Mouse (Mus musculus): ENCODE measurements at regions not wholly inside any gene's neighbourhood (a gene's known extent, or its start where the extent isn't known, plus 50 kb on each side); places are given as distances from the start of the nearest gene placed in this dataset.

DNA sequence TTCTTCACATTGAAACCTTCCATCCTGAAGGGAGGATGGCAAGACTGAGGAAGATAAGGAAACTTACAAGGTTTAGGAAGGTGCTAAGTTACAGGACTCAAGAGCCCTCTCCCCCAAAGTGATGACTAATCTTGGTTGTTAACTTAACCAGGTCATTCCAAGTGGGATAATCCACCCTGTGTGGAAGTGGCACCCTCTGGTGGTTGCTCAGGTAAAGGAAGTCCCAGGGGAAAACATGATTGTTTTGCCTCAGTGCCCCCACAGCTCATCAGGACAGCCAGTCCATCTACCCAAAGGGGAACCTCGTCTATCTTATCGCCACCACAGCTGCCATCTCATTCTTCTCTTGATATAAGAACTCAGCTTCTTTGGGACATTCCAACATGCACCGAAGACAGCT lies 244.6 kb upstream of the Npvf start:
- WGBS (ENCODE audit: insufficient replicate concordance), result 68% methylated on average over 3 of the region's 3 CpGs

DNA sequence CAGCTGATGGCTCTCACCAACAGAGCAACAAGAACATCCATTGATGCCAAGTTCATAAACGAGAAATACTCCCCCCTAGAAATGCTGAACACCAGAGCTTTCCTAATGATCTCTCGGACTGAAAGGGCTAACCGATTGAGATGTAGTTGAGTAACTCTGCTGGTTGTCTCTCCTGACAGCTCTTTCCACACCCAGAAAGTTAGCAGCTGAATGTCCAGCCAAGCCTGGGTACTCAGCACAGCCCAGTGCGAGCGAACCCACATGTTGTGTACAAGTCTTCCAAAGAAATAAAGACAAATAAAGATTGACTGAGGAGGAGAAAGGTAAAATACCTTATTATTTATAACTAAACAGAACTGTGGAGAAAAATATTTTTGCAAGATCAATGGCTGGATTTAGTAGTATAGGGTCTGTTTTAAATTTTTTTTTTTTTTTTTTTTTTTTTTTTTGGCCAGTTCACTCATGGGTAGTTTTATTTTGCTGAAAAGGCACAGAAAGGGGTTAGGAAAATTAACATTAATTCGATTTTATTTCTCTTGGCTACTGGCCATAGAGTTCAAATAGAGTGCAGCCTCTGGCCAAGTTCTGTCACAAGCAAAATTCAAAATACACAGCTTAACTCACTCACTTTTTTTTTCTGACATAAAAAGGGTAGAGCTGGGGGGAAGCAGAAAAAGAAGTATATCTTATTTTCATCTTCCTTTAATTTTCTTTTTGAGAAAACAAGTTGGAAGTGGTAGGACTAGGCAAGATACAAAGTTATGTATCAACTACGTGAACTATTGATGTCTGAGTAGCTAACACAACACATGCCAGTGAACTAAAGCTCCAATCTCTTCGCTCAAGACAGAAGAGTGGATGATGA lies 261.2 kb upstream of the Npvf start:
- no peak overlapping the region for H3K4me2 ChIP-seq
- no peaks in the 10 kb centered on the region for H3K4me1 ChIP-seq
- no peak for ATAC-seq
- H3K27ac ChIP-seq, result no peak overlapping the region
- whole genome bisulfite sequencing (ENCODE audit: insufficient replicate concordance), result 64% methylated on average over 8 of the region's 8 CpGs
- no peaks in the 10 kb centered on the region; the same call in 1 of the 2 replicates for H3K27me3 ChIP-seq (replicated peaks)
- H3K9me3 ChIP-seq (replicated peaks), result no peaks in the 10 kb centered on the region
- no peak overlapping the region for H3K9ac ChIP-seq
- H3K4me3 ChIP-seq, result no peak overlapping the region
- H3K36me3 ChIP-seq, result no peaks in the 10 kb centered on the region

More for the DNA sequence above, 244.6 kb upstream of the Npvf start:
- H3K4me2 ChIP-seq, result no peak overlapping the region
- H3K27ac ChIP-seq, result no peak overlapping the region
- ATAC-seq, result no peak
- H3K4me1 ChIP-seq, result no peaks in the 10 kb centered on the region
- no peaks in the 10 kb centered on the region for H3K36me3 ChIP-seq
- H3K9ac ChIP-seq, result no peak overlapping the region
- no peaks in the 10 kb centered on the region for H3K9me3 ChIP-seq (replicated peaks)
- peaks cover 16% of the 10 kb centered on the region for H3K27me3 ChIP-seq (replicated peaks)
- H3K4me3 ChIP-seq, result no peak overlapping the region

DNA sequence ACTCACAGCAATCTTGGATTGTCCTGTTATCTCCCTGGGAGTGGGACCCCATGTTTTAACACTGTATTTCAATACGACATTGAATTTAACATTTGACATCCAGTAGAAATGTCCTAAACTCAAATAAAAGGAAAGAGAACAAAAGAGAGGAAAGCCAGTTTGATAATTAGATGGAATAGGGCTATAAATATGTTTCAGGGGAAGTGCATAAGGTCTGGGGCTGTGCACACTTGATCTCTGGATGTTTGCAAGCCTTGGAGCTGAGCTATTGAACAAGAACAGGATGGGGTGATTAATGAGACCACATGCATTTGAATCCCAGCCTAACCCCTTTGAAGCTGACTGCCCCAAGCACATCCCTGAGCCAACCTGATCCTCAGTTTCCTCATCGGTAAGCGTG lies 264.0 kb upstream of the Npvf start:
- H3K27ac ChIP-seq, result no peak overlapping the region
- no peaks in the 10 kb centered on the region; the same call in 1 of the 2 replicates for H3K27me3 ChIP-seq (replicated peaks)
- WGBS (ENCODE audit: insufficient replicate concordance), result 51% methylated on average over 3 of the region's 3 CpGs
- H3K4me1 ChIP-seq, result no peaks in the 10 kb centered on the region
- H3K9ac ChIP-seq, result no peak overlapping the region
- H3K4me3 ChIP-seq, result no peak overlapping the region
- H3K9me3 ChIP-seq (replicated peaks), result no peaks in the 10 kb centered on the region
- ATAC-seq, result no peak
- no peaks in the 10 kb centered on the region for H3K36me3 ChIP-seq
- no peak overlapping the region for H3K4me2 ChIP-seq

DNA sequence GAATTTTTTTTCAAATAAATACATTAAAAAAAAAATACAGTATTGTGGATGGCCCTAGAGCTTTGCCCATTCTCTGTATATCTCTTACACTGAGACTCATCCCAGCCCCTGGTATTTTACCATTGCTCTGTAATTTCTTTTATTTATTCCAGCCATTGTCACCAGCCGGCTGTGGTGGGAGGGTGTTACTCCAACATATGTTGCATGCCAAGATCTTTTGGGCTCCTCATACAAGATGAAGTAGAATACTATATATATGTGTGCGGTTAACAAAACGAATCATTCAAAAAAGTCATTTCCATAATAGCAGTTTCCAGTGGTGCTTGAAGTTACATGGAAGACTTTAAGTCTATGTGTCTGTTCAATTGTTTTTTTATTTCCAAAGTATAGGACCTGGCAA lies 268.0 kb upstream of the Npvf start:
- H3K4me3 ChIP-seq, result no peak overlapping the region
- H3K9me3 ChIP-seq (replicated peaks), result 0 out of 2 replicates have a peak, but pooled peaks cover 4% of the 10 kb centered on the region
- no peak overlapping the region for H3K9ac ChIP-seq
- H3K4me2 ChIP-seq, result no peak overlapping the region
- H3K36me3 ChIP-seq, result no peaks in the 10 kb centered on the region
- H3K4me1 ChIP-seq, result no peaks in the 10 kb centered on the region
- no peak overlapping the region for H3K27ac ChIP-seq
- no peaks in the 10 kb centered on the region for H3K27me3 ChIP-seq (replicated peaks)
- 76% methylated on average over 3 of the region's 3 CpGs for WGBS (ENCODE audit: insufficient replicate concordance)
- ATAC-seq, result no peak

DNA sequence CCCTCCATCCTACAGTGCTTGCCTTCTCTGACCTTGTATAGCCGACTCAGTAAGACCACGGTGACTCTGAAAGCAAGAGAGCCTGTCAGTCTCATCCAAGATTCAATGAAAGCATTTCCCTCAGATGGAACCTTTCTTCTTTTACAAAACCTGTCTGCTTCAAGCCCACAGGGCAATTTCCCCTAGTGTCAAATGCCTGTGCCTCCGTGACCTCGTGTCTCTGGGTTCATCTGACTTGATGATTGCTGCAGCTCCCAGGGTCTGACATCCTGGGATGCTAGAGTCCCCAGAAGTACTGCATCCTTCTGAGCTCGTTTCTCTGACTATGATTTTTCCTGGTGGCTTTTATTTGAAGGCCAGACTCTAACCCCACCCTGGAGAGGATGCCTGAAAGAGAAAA lies 270.3 kb upstream of the Npvf start:
- WGBS (ENCODE audit: insufficient replicate concordance), result 51% methylated on average over 5 of the region's 5 CpGs
- Histone ChIP-seq H3K9me3 (replicated peaks) (0 out of 2 replicates have a peak, but pooled peaks cover 4% of the 10 kb centered on the region), H3K36me3 (no peaks in the 10 kb centered on the region), H3K27me3 (replicated peaks) (0 out of 2 replicates have a peak, but pooled peaks cover 8% of the 10 kb centered on the region), H3K4me3 (no peak overlapping the region), H3K4me1 (no peaks in the 10 kb centered on the region), H3K4me2 (no peak overlapping the region), H3K9ac (no peak overlapping the region), H3K27ac (no peak overlapping the region)
- no peak for ATAC-seq

DNA sequence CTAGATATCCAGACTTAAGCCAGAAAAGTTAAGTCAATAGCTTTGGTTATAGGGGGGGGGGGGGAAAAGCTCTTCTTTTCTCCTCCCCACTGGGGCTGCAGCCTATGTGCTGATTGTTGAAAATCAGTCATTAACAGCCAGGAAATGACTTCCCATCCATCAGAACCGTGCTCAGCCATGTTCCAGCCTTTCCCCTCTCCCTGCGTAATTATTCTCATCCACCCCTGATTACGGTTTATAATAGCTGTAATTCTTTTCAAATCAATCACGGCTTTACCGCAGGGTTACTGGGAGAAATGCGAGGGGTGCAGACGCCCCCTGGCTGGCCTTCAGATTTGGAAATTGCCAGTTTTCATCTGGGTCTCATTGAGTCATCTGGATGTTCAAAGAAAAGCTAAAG lies 270.8 kb upstream of the Npvf start:
- H3K4me1 ChIP-seq, result no peaks in the 10 kb centered on the region
- no peak overlapping the region for H3K9ac ChIP-seq
- no peak overlapping the region for H3K4me2 ChIP-seq
- H3K36me3 ChIP-seq, result no peaks in the 10 kb centered on the region
- no peak overlapping the region for H3K27ac ChIP-seq
- 59% methylated on average over 7 of the region's 7 CpGs for WGBS (ENCODE audit: insufficient replicate concordance)
- H3K4me3 ChIP-seq, result no peak overlapping the region
- no peak for ATAC-seq
- 0 out of 2 replicates have a peak, but pooled peaks cover 8% of the 10 kb centered on the region for H3K27me3 ChIP-seq (replicated peaks)
- 0 out of 2 replicates have a peak, but pooled peaks cover 4% of the 10 kb centered on the region for H3K9me3 ChIP-seq (replicated peaks)

DNA sequence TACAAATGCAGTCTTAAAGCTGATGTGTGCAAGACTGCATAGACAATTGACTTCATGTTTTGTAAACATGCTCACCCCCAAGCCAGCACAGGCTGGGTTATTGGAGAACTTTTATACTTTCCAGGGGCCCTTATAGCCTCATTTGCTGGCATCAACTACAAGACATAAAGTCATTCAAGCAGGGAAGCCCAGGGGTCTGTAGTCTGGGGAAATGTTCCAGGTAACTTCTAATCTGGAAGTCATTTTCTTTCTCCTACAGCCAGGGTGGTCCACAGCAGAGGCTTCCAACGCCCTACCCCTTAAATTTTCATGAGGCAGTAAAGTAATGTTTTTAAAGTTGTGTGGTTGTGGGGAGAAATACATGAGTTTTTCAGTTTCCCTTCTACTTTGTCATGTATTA lies 272.1 kb upstream of the Npvf start:
- Histone ChIP-seq H3K4me1 (no peaks in the 10 kb centered on the region), H3K27me3 (replicated peaks) (0 out of 2 replicates have a peak, but pooled peaks cover 8% of the 10 kb centered on the region), H3K9me3 (replicated peaks) (0 out of 2 replicates have a peak, but pooled peaks cover 4% of the 10 kb centered on the region), H3K9ac (no peak overlapping the region), H3K4me2 (no peak overlapping the region), H3K4me3 (no peak overlapping the region), H3K36me3 (no peaks in the 10 kb centered on the region), H3K27ac (no peak overlapping the region)
- no peak for ATAC-seq
- 44% methylated on average over 1 of the region's 1 CpGs for WGBS (ENCODE audit: insufficient replicate concordance)

DNA sequence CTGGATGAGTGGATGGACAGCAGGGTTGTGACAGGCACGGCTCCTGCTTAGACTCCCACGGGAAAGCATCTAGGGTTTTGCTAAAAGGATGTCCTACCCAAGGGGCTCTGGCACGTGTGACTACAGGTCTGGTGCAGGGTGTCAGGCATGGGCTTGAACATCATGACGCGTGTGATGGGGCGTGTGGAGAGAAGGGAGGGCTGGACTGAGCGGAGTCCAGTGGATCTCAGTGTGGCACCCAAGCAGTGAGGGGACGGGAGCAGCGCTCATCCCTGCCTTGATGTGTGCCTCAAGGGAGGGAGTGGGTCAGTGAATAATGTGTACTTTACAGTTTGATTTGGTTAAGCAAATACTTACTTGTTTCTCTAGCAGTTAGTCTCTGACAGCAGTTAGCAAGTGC lies 275.3 kb upstream of the Npvf start:
- no peak for ATAC-seq
- Histone ChIP-seq H3K9ac (no peak overlapping the region), H3K36me3 (no peaks in the 10 kb centered on the region), H3K27me3 (replicated peaks) (peaks cover 18% of the 10 kb centered on the region; the same call in 1 of the 2 replicates), H3K4me1 (no peaks in the 10 kb centered on the region), H3K27ac (no peak overlapping the region), H3K4me3 (no peak overlapping the region), H3K9me3 (replicated peaks) (0 out of 2 replicates have a peak, but pooled peaks cover 4% of the 10 kb centered on the region), H3K4me2 (no peak overlapping the region)
- WGBS (ENCODE audit: insufficient replicate concordance), result 66% methylated on average over 9 of the region's 9 CpGs

DNA sequence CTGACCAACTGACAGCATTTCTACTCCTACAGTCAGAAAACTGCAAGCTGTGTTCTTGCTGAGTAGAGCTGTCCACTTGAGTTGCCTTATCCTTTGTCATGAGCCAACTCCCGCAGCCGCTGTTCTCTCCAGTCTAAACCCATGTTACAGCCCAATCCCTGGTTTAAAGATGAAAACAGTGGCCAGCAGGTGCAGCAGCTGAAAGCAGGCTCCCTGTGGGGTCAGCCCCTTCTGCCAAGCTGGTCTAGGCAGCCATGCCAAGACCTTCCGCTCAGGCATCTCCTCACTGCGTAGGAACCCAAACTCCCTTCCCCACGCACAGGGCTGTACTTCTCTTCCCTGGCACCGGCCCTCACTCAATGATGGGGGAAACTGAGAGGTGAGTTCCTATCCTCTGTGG lies 279.3 kb upstream of the Npvf start:
- H3K27ac ChIP-seq, result no peak overlapping the region
- no peaks in the 10 kb centered on the region for H3K9me3 ChIP-seq (replicated peaks)
- no peak for ATAC-seq
- H3K27me3 ChIP-seq (replicated peaks), result peaks cover 28% of the 10 kb centered on the region; the same call in 1 of the 2 replicates
- WGBS (ENCODE audit: insufficient replicate concordance), result 86% methylated on average over 6 of the region's 6 CpGs
- no peak overlapping the region for H3K4me3 ChIP-seq
- no peaks in the 10 kb centered on the region for H3K4me1 ChIP-seq
- H3K36me3 ChIP-seq, result no peaks in the 10 kb centered on the region
- H3K9ac ChIP-seq, result no peak overlapping the region
- no peak overlapping the region for H3K4me2 ChIP-seq

DNA sequence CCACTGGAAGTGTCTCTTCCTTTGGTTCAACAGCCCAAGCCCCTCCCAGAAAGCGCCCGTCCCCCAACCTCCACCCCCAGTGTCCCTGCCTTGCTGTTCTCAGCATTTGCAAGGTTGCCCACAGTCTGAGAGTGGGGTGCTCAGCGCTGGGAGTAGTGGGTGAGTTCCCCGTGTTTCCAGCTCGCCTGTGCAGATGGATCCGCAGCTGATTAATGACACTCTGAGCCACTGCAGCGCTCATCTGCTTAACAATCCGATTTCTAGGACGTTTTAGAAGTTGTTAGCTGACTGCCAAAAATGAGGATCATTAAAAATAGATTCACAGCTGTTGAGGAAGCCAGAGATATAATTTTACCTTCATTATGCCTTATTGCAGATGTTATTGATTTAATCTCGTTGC lies 280.0 kb upstream of the Npvf start:
- Histone ChIP-seq H3K36me3 (no peaks in the 10 kb centered on the region), H3K9me3 (replicated peaks) (no peaks in the 10 kb centered on the region), H3K27ac (no peak overlapping the region), H3K27me3 (replicated peaks) (peaks cover 22% of the 10 kb centered on the region; the same call in 1 of the 2 replicates), H3K4me2 (no peak overlapping the region), H3K4me3 (no peak overlapping the region), H3K4me1 (no peaks in the 10 kb centered on the region), H3K9ac (no peak overlapping the region)
- no peak for ATAC-seq
- WGBS (ENCODE audit: insufficient replicate concordance), result 57% methylated on average over 10 of the region's 10 CpGs

DNA sequence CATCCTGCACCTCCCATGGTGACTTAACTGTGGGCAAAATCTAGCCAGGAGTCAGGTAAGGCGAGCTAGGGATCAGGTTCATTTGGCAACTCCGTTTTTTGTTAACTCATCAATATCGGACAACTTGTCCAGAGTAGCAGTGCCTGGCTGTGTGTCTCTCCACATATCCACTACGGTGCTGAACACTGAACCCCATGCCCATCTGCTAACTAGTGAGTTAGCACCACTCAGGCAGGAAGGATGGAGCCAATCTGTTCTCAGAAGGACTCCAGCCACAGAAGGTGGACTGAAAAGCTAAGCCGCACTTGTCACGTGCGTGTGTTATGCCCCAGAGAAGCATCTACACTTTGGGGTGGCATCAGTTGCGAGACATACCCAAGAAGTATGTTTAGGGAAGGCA lies 282.1 kb upstream of the Npvf start:
- no peak overlapping the region for H3K9ac ChIP-seq
- no peak overlapping the region for H3K4me2 ChIP-seq
- H3K9me3 ChIP-seq (replicated peaks), result no peaks in the 10 kb centered on the region
- no peak overlapping the region for H3K27ac ChIP-seq
- H3K27me3 ChIP-seq (replicated peaks), result peaks cover 19% of the 10 kb centered on the region; the same call in 1 of the 2 replicates
- H3K4me1 ChIP-seq, result no peaks in the 10 kb centered on the region
- no peaks in the 10 kb centered on the region for H3K36me3 ChIP-seq
- no peak for ATAC-seq
- no peak overlapping the region for H3K4me3 ChIP-seq
- WGBS (ENCODE audit: insufficient replicate concordance), result 67% methylated on average over 8 of the region's 8 CpGs

DNA sequence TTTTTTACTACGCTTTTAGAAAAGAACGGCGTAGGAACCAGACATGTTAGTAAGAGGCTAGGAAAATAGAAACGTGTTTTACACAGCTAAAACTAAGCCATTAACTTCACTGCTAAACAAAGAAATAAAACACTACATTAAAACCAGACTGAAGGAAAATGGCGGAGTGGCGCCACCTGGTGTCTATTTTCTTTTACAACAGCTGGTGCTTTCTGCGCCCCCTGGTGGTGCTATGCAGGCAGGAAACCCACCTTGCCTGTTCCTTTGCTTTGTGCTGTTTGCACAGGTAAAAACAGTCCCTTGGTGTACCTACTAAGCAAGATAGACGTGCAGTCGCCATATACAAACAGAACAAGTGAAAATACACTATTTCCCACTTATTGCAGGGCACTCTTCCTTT lies 282.9 kb upstream of the Npvf start:
- 23% methylated on average over 9 of the region's 9 CpGs for WGBS (ENCODE audit: insufficient replicate concordance)
- H3K4me3 ChIP-seq, result no peak overlapping the region
- H3K36me3 ChIP-seq, result no peaks in the 10 kb centered on the region
- H3K27me3 ChIP-seq (replicated peaks), result peaks cover 19% of the 10 kb centered on the region; the same call in 1 of the 2 replicates
- no peak for ATAC-seq
- no peak overlapping the region for H3K9ac ChIP-seq
- no peak overlapping the region for H3K27ac ChIP-seq
- no peaks in the 10 kb centered on the region for H3K4me1 ChIP-seq
- no peak overlapping the region for H3K4me2 ChIP-seq
- no peaks in the 10 kb centered on the region for H3K9me3 ChIP-seq (replicated peaks)
